Mouse (Mus musculus) embryo, embryonic 9.5 days (tissue): ENCODE results near the gene AC129217.1.

Experiments used
- DNase-seq: peaks from one replicate; pipeline ENCODE4 v3.0.0-alpha.2; 2017; ENCODE audit errors: extremely low spot score

The AC129217.1 gene

GRCm38 (mm10) chr19:8829660-8830059 lies at the start of gene AC129217.1:
Gene AC129217.1, plus strand, starts transcription at chr19:8829773.
- no peak for DNase-seq

DNA sequence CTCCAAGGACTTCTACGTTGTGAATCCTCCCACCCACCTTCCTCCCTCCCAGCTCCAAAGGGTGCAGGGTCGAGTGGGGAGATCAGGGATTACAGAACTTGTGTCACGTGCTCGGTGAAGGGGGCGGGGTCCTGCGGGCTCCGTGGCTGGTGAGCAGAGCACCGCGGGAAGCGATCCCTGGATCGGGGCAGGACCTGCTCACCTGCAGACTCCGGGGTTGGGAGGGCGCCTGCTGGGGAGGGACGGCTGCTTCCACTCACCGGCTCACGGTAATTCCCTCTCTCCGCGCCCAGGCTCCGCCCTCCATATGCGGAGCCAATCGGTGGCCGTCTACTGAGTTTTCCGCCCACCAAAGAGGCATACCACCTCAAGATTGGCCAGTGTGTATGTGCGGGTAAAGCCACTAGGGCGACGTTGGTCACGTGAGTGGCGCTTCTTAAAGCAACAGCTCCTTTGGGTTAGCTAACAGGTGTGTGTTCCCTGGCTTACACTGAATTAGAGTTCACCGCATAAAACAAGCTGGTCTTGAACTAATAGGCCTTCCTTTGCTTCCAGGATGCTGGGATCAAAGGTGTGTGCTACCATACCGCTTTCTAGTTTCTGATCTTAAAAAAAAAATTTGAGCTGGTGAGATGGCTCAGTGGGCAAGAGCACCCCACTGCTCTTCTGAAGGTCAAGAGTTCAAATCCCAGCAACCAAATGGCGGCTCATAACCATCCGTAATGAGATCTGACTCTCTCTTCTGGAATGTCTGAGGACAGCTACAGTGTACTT lies 43.4 kb upstream of the AC129217.1 start, which contains the start of gene Taf6l:
Gene Taf6l, minus strand, starts transcription at position 410 of the 774 bp plus-strand sequence.
- DNase-seq = peak; percentile 90

DNA sequence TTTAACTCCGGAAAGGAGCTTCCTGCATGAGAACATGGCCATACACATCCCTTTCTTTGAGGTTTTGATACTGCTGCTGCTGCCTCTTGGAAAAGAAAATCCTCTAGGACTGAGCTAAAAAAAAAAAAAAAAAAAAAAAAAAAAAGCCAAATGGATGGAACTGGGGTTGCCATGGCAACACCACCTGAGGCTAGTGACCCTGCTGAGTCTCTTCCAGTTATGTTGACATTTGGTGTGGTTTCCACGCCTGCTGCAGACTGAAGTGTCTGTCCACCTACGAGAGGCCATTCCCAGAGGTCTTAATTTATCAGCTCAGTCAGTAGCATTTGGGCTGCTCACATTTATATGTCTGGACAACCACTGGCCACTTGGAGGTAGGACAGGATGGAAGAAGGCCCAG lies 41.1 kb upstream of the AC129217.1 start:
- DNase-seq = no peak

GRCm38 (mm10) chr19:8789171-8789570 lies 40.4 kb upstream of the AC129217.1 start:
- DNase-seq = no peak

DNA sequence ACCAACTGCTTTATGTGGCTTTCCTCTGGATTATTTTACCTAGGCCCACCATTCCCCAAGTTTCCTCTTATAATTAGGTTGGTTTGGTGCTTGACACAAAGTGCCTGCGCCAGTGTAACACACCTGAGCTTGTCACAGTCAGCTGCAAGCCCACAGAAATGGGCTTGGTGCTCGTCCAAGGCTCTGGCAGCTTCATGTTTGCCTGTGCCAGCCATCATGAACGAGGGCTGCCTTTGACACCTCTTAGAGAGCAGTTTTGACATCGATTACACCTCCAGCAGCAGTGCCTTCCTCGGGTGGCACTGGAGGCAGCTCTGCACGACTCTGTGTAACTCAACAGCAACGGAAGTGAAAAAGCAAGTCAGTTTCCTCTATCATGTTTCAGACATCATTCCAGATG lies 39.4 kb upstream of the AC129217.1 start:
- DNase-seq = no peak

DNA sequence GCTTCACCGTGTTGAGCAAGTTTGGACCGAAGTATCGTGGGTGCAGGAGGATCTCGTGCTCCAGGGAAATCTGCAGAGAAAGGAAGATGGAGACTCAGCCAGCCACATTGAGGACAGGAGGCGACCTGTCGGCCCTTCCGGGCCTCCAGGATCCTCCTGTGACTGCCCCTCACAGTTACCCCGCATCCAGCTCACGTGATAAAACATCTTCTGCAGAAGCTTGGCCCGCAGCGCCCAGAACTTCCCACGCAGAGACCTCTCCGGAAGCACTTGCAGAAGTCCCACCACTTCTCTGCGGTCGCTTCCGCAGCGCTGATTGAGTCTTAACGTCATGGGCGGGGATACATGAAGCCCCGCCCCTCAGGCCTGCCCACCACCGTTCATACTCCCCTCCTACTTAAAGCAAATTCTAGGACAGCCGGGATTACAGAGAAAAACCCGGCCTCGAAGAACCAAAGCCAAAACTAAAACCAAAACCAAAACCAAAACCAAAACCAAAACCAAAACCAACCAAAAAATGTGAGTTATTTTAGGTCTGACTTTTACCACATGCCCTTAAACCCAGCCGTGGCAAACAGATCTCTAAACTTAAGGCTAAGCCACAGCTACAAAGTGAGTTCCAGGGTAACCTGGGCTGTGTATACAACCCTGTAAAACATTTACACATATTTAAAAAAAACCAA lies 31.2 kb upstream of the AC129217.1 start, which contains the start of gene Polr2g:
Gene Polr2g, minus strand, starts transcription at position 314 of the 683 bp plus-strand sequence.
- DNase-seq = peak; percentile 88

- no peak for DNase-seq
Measured at GRCm38 (mm10) chr19:8798947-8799315, 30.6 kb upstream of the AC129217.1 start.

DNA sequence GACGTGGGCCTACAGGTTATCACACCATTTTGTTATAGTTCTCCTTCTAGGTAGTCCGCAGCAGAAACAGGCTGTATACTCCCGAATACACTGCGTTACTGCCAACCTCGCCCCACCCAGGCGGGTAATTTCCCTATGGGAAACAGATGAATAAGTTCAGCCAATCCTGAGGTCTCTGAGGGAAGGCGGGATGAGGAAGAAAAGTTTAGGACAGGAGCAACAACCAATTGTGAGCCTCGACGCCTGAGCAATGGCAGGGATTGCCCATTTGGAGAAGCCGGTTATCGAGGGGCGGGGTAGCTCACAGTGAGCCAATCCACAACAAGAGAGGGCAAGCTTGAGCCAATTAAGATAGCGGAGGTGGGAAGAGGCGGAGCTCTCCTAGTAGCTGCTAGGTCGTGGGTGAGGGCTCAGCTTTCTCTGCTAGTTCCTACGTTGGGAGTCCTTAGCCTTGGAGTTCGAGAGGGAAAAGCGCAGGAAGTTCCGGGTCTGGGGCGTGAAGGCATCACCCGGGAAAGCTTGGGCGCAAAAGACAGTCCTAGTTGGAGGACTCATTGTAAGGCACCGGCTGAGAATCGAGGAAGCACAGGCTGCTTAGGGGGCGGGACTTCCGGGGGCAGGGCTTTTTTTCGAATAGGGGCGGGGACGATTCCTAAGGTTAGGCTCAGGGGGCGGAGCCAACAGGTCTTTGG lies 27.3 kb upstream of the AC129217.1 start, which contains the start of gene Zbtb3:
Gene Zbtb3, plus strand, starts transcription at position 426 of the 692 bp plus-strand sequence.
- peak; percentile 95 for DNase-seq

GRCm38 (mm10) chr19:8803204-8803780 lies 26.3 kb upstream of the AC129217.1 start:
- DNase-seq = no peak

DNA sequence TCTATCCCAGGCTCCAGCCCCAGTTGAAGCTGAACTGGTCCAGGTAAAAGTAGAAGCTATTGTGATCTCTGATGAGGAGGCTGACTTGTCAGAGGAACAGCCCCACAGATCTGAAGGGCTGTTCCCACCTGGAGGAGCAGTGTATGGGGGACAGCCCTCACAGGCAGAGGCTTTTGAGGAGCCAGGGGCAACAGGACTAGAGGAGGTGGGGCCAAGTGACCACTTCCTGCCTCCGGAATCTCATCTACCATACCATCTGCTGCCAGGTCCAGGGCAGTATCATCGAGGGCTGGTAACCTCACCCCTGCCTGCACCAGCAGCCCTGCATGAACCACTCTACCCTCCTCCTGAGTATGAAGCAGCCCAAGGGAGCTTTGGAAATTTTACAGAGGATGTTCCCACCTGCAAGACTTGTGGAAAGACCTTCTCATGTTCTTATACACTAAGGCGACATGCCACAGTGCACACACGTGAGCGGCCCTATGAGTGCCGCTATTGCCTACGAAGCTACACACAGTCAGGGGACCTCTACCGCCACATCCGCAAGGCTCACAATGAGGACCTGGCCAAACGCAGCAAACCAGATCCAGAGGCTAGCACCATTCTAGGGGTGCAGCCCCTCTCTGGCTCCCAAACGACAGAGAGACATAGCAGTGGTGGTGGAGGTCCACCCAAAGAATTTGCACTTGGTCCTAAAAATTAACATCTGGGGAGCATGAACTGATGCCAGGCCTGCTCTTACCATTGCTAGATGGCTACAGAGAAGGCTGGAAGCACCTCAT lies 25.5 kb upstream of the AC129217.1 start:
- DNase-seq = no peak

- DNase-seq = no peak
Measured at GRCm38 (mm10) chr19:8806810-8807209, 22.8 kb upstream of the AC129217.1 start.

GRCm38 (mm10) chr19:8815812-8816211 lies 13.8 kb upstream of the AC129217.1 start:
- DNase-seq = no peak

DNA sequence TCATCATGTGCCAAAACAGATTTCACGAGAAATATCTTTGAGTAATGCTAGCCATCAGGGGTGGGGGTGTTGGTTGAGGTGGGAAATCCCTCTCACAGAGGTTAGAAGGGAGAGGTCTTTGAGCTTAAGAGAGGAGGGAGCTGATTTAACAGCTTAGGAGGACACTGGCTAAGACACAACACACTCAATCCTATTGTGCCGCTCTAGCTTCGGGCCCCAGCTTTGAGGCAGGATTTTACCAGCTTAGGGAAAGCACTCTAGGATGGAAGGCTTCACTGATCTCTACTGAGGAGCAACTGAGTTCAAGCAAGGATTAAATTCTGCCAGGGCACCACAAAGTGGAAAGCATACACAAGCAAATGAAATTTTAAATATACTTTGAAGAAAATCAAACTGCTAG lies 12.6 kb upstream of the AC129217.1 start:
- DNase-seq = no peak

GRCm38 (mm10) chr19:8818301-8818798 lies 11.2 kb upstream of the AC129217.1 start:
- DNase-seq = no peak

- peak; percentile 97 for DNase-seq
Measured at GRCm38 (mm10) chr19:8818801-8819595, 10.6 kb upstream of the AC129217.1 start, which contains the start of gene Ttc9c. Gene Ttc9c, minus strand, starts transcription at chr19:8819333.

DNA sequence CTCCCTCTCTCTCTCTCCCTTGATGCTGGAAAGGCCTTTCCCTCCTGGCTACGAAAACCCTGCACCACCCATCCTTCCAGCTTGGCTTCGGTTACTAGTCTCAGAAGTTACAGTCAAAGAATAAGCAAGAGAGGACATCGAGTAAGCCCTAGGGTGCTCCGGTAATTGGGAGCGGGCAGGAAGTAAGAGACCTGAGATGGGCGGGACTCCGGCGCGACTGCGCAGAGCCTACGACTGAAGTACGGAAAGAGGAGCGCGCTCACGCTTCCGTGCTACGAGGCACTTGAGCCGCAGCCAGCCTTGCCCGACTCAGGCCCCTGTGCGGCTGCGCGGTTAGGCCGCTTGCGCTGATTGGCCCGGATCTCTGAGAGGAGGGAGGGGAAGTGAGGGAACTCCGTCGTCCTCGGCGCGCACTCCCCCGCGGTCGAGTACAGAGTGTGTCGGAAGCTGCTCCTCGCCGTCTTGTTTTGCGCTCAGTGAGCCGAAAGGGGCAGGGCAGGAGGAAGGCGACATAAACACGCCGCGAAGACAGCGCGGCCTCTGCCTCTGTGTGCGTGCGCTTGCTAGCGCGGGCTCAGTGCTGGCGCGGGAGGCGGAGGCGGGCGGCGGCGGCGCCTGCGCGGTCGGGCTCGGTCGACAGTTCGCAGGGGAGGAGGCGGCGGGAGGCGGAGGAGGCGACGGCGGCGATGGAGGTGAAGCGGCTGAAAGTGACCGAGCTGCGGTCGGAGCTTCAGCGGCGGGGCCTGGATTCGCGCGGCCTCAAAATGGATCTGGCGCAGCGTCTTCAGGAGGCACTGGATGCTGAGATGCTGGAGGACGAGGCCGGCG lies 9.8 kb upstream of the AC129217.1 start, which contains the start of gene Hnrnpul2:
Gene Hnrnpul2, plus strand, starts transcription at position 415 of the 828 bp plus-strand sequence.
- peak; percentile 96 for DNase-seq

- DNase-seq = no peak
Measured at GRCm38 (mm10) chr19:8820424-8820956, 9.1 kb upstream of the AC129217.1 start.

DNA sequence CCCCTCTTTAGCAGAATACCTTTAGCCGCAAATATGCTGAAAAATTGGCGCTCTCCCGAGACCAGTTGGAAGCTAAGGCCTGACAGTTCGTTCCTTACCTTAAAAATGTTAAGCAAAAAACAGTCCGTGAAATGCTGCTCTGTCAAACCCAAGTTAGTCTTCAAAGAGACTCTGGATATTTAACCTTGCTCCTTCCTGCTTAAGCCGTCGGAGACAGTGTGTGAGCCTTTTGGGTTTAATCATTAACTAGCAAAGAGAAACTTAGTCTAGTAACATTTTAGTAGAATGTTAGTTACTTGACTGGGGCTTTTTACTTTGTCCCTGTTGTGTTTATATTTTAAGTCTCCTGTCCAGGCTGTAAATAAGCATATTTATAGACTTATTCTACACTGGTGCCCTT lies 8.4 kb upstream of the AC129217.1 start:
- DNase-seq = no peak

- DNase-seq = no peak
Measured at GRCm38 (mm10) chr19:8822696-8823095, 6.9 kb upstream of the AC129217.1 start.
